Mouse (Mus musculus) MEL (cell line): Measurements from ENCODE around the gene Cd200r3. TPM values are rescaled to one million over a fixed set of nuclear protein-coding genes. Genes with fewer than 3 reads are reported as not detected.

Source experiments
- DNase-seq: peaks from one replicate; pipeline ENCODE4 v3.0.0; 2011; ENCODE audit warnings: low read depth, low spot score
- H3K27ac ChIP-seq: 2 replicates; pipeline ENCODE4 v1.5.1; 2012; ENCODE audit warnings: low read depth, mild to moderate bottlenecking, control low read depth, low read length, moderate library complexity; ENCODE audit not compliant: control insufficient read depth
- H3K27me3 ChIP-seq, 2 experiments: fragments of 150-350 bp in 1 of 2; sonication (generic) in 1 of 2; 2 replicates each; pipeline ENCODE4 v1.6.1; 2012; ENCODE audit warnings: low read length in 2 of 2, mild to moderate bottlenecking in 2 of 2, improper control_type of control experiment in 1 of 2, moderate library complexity in 1 of 2; ENCODE audit not compliant: insufficient read depth in 2 of 2, control insufficient read depth in 1 of 2
- H3K36me3 ChIP-seq, 2 experiments: 2 replicates each; pipeline ENCODE4 v1.6.1; 2012 to 2014; ENCODE audit warnings: low read length in 2 of 2, improper control_type of control experiment in 1 of 2, inconsistent platforms in 1 of 2, mild to moderate bottlenecking in 1 of 2; ENCODE audit not compliant: insufficient read depth in 2 of 2, control insufficient read depth in 1 of 2
- H3K4me1 ChIP-seq, 2 experiments: fragments of 150-350 bp in 1 of 2; sonication (generic) in 1 of 2; 2 replicates each; pipeline ENCODE4 v1.6.1; 2012; ENCODE audit warnings: low read length in 2 of 2, improper control_type of control experiment in 1 of 2, mild to moderate bottlenecking in 1 of 2; ENCODE audit not compliant: insufficient read depth in 2 of 2, control insufficient read depth in 1 of 2
- H3K4me3 ChIP-seq, 2 experiments: fragments of 150-350 bp in 1 of 2; sonication (generic) in 1 of 2; 2 replicates each; pipeline ENCODE4 v1.5.1; 2012; ENCODE audit warnings: low read depth in 2 of 2, low read length in 2 of 2, mild to moderate bottlenecking in 2 of 2, moderate library complexity in 2 of 2, control low read depth in 1 of 2, improper control_type of control experiment in 1 of 2; ENCODE audit not compliant: control insufficient read depth in 1 of 2, insufficient read depth in 1 of 2
- H3K79me2 ChIP-seq: 2 replicates; pipeline ENCODE4 v1.6.1; 2012; ENCODE audit warnings: mild to moderate bottlenecking, low read length, moderate library complexity; ENCODE audit not compliant: control insufficient read depth, poor library complexity, insufficient read depth
- H3K9ac ChIP-seq: 2 replicates; pipeline ENCODE4 v1.6.1; 2012; ENCODE audit warnings: low read depth, mild to moderate bottlenecking, control low read depth, low read length, moderate library complexity; ENCODE audit not compliant: control insufficient read depth, poor library complexity, severe bottlenecking
- H3K9me3 ChIP-seq: fragments of 150-350 bp; sonication (generic); replicated peaks from 2 replicates; pipeline ENCODE4 v1.6.1; 2012; ENCODE audit warnings: mild to moderate bottlenecking, low read length, improper control_type of control experiment, moderate library complexity; ENCODE audit not compliant: insufficient read depth
- BHLHE40 ChIP-seq: IDR thresholded peaks from 2 replicates; pipeline ENCODE4 v1.6.1; 2012; ENCODE audit warnings: low read depth, mild to moderate bottlenecking, inconsistent platforms, low read length, improper control_type of control experiment, borderline replicate concordance
- CHD2 ChIP-seq: IDR thresholded peaks from 2 replicates; pipeline ENCODE4 v1.6.1; 2011; ENCODE audit warnings: low read length, improper control_type of control experiment
- CTCF ChIP-seq, 3 experiments: IDR thresholded peaks in 2 of 3; conservative IDR thresholded peaks in 1 of 3; 2 replicates each; pipeline ENCODE4 v1.5.1; 2011 to 2012; ENCODE audit warnings: low read length in 3 of 3, low read depth in 2 of 3, mild to moderate bottlenecking in 2 of 3, improper control_type of control experiment in 1 of 3, inconsistent platforms in 1 of 3, mixed read lengths in 1 of 3, moderate library complexity in 1 of 3; ENCODE audit not compliant: control insufficient read depth in 1 of 3, insufficient read depth in 1 of 3, poor library complexity in 1 of 3, severe bottlenecking in 1 of 3
- E2F4 ChIP-seq: IDR thresholded peaks from 2 replicates; pipeline ENCODE4 v1.6.1; 2011; ENCODE audit warnings: low read depth, low read length, improper control_type of control experiment, borderline replicate concordance
- EP300 ChIP-seq, 2 experiments: IDR thresholded peaks; 2 replicates each; pipeline ENCODE4 v1.6.1; 2011; ENCODE audit warnings: improper control_type of control experiment in 2 of 2, low read length in 2 of 2, low read depth in 1 of 2, mild to moderate bottlenecking in 1 of 2
- ETS1 ChIP-seq: IDR thresholded peaks from 2 replicates; pipeline ENCODE4 v1.6.1; 2012; ENCODE audit warnings: low read depth, mild to moderate bottlenecking, inconsistent platforms, low read length, improper control_type of control experiment, moderate library complexity
- GABPA ChIP-seq: IDR thresholded peaks from 2 replicates; pipeline ENCODE4 v1.6.1; 2012; ENCODE audit warnings: low read depth, mild to moderate bottlenecking, inconsistent platforms, low read length, improper control_type of control experiment, moderate library complexity
- GATA1 ChIP-seq: IDR thresholded peaks from 2 replicates; pipeline ENCODE4 v1.6.1; 2011; ENCODE audit warnings: low read depth, low read length, improper control_type of control experiment
- KAT2A ChIP-seq: conservative IDR thresholded peaks from 2 replicates; pipeline ENCODE4 v1.6.1; 2012; ENCODE audit warnings: low read depth, low read length, improper control_type of control experiment, inconsistent platforms
- MAX ChIP-seq: IDR thresholded peaks from 2 replicates; pipeline ENCODE4 v1.6.1; 2011; ENCODE audit warnings: low read length, improper control_type of control experiment
- MAZ ChIP-seq: IDR thresholded peaks from 2 replicates; pipeline ENCODE4 v1.6.1; 2012; ENCODE audit warnings: low read depth, mild to moderate bottlenecking, inconsistent platforms, low read length, improper control_type of control experiment
- MEF2A ChIP-seq: IDR thresholded peaks from 2 replicates; pipeline ENCODE4 v1.6.1; 2014; ENCODE audit warnings: low read depth, mild to moderate bottlenecking, inconsistent platforms, low read length, improper control_type of control experiment; ENCODE audit not compliant: poor library complexity, insufficient replicate concordance, severe bottlenecking; ENCODE audit errors: extremely low read depth
- MYB ChIP-seq: IDR thresholded peaks from 2 replicates; pipeline ENCODE4 v1.6.1; 2011; ENCODE audit warnings: mild to moderate bottlenecking, low read depth, low read length, improper control_type of control experiment
- NRF1 ChIP-seq: IDR thresholded peaks from 2 replicates; pipeline ENCODE4 v1.6.1; 2014; ENCODE audit warnings: low read depth, mild to moderate bottlenecking, inconsistent platforms, low read length, improper control_type of control experiment, moderate library complexity; ENCODE audit not compliant: poor library complexity, insufficient read depth, severe bottlenecking
- POLR2A ChIP-seq, 2 experiments: IDR thresholded peaks; 2 replicates each; pipeline ENCODE4 v1.6.1; 2011 to 2012; ENCODE audit warnings: low read length in 2 of 2, mild to moderate bottlenecking in 2 of 2, control low read depth in 1 of 2, improper control_type of control experiment in 1 of 2, low read depth in 1 of 2, moderate library complexity in 1 of 2; ENCODE audit not compliant: control insufficient read depth in 1 of 2, insufficient read depth in 1 of 2, poor library complexity in 1 of 2
- RCOR1 ChIP-seq: IDR thresholded peaks from 2 replicates; pipeline ENCODE4 v1.6.1; 2012; ENCODE audit warnings: low read depth, mild to moderate bottlenecking, inconsistent platforms, low read length, improper control_type of control experiment
- SIN3A ChIP-seq: IDR thresholded peaks from 2 replicates; pipeline ENCODE4 v1.6.1; 2012; ENCODE audit warnings: low read length, improper control_type of control experiment, inconsistent platforms
- TAL1 ChIP-seq: IDR thresholded peaks from 2 replicates; pipeline ENCODE4 v1.6.1; 2012; ENCODE audit warnings: mild to moderate bottlenecking, inconsistent platforms, low read length, moderate library complexity, mixed read lengths
- TBP ChIP-seq: IDR thresholded peaks from 2 replicates; pipeline ENCODE4 v1.8.0; 2011; ENCODE audit warnings: low read depth, low read length, improper control_type of control experiment
- TCF12 ChIP-seq: IDR thresholded peaks from 2 replicates; pipeline ENCODE4 v1.6.1; 2014; ENCODE audit warnings: low read depth, mild to moderate bottlenecking, inconsistent platforms, low read length, improper control_type of control experiment, moderate library complexity
- USF2 ChIP-seq, 2 experiments: IDR thresholded peaks; 2 replicates each; pipeline ENCODE4 v1.6.1; 2011 to 2012; ENCODE audit warnings: improper control_type of control experiment in 2 of 2, low read length in 2 of 2, borderline replicate concordance in 1 of 2, inconsistent platforms in 1 of 2, low read depth in 1 of 2, mild to moderate bottlenecking in 1 of 2; ENCODE audit not compliant: insufficient read depth in 1 of 2
- ZC3H11A ChIP-seq: IDR thresholded peaks from 2 replicates; pipeline ENCODE4 v1.6.1; 2012; ENCODE audit warnings: low read depth, mild to moderate bottlenecking, inconsistent platforms, low read length, improper control_type of control experiment
- ZMIZ1 ChIP-seq: IDR thresholded peaks from 2 replicates; pipeline ENCODE4 v1.6.1; 2012; ENCODE audit warnings: low read depth, mild to moderate bottlenecking, inconsistent platforms, low read length, improper control_type of control experiment, moderate library complexity
- ZNF384 ChIP-seq: IDR thresholded peaks from 2 replicates; pipeline ENCODE4 v1.6.1; 2012; ENCODE audit warnings: low read depth, mild to moderate bottlenecking, inconsistent platforms, low read length, improper control_type of control experiment
- polyA plus RNA-seq, 2 experiments: library from polyadenylated mRNA; stranded (reverse) in 1 of 2; unstranded in 1 of 2; fragments of >175 nt in 1 of 2; fragments of >200 nt in 1 of 2; gene quantifications; 2 replicates each; pipeline versions ENCODE4 v1.2.1 to v1.2.4; 2012; ENCODE audit warnings: low replicate concordance in 2 of 2, low read depth in 1 of 2; ENCODE audit not compliant: insufficient read length in 2 of 2, insufficient read depth in 1 of 2, missing spikeins in 1 of 2
- total RNA-seq: library from RNA; depleted of rRNA; stranded (reverse); fragments of 300-350 nt; gene quantifications from 2 replicates; pipeline ENCODE4 v1.2.3, GENCODE M21; 2012; rRNA removed

Cd200r3 gene
- total RNA-seq (0.39 and 0.46 TPM in 2 replicates), polyA plus RNA-seq (under 1 TPM in 1 of 2 experiments, not detected in 1; 0.46 TPM)

DNA sequence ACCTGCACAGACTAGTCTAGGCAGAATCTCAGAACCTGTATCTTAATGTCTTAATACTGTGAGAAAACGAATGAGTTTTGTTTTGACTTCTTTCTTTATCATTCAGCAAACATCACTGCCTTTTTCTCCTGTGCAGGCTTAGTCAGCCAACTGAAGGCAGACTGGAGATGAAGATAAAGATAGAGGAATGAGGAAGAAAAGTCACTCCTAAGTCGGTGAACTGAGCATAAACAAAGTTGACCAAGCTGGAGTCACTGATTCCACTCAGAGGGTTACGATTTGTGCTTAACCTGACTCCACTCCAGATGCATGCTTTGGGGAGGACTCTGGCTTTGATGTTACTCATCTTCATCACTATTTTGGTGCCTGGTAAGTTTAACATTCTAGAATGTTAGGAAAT lies at the start of gene Cd200r3:
TSS of gene Cd200r3 (plus strand) at position 211 of the 400 bp plus-strand sequence.
- H3K4me3 ChIP-seq, result peak within 1 kb of the TSS in 1 of 2 experiments; percentile 8; a peak in 1 of 4 replicates

DNA sequence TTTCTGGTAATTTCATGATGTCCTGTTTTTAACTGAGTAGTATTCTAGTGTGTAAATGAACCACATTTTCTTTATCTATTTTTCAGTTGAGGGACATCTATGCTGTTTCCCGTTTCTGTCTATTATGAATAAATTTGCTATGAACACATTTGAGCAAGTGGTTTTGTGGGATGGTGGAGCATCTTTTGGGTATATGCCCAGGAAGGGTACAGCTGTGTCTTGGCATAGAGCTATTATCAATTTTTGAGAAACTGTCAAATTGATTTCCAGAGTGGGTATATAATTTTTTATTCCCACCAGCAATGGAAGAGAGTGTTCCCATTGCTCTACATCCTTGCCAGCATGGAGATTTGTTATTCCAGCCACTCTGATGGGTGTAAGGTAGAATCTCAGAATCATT lies 11.5 kb upstream of the Cd200r3 start:
- Histone ChIP-seq H3K27ac (no peak overlapping the region), H3K79me2 (no peaks in the 10 kb centered on the region), H3K4me1 (no peaks in the 10 kb centered on the region), H3K36me3 (no peaks in the 10 kb centered on the region), H3K4me3 (no peak overlapping the region), H3K9me3 (no peaks in the 10 kb centered on the region), H3K27me3 (no peaks in the 10 kb centered on the region), H3K9ac (no peak overlapping the region)
- TF ChIP-seq MEF2A (no peak), CHD2 (no peak), USF2 (IDR thresholded peaks at IDR 0.05; ENCODE audit: borderline replicate concordance in 1 of 2, insufficient read depth in 1 of 2, low read depth in 1 of 2, low read length in 2 of 2) (no peak), TBP (no peak), GABPA (no peak), BHLHE40 (no peak), CTCF (IDR thresholded peaks at IDR 0.05 in 2 of 3, conservative IDR thresholded peaks at IDR 0.05 in 1 of 3; ENCODE audit: control insufficient read depth in 1 of 3, insufficient read depth in 1 of 3, low read depth in 2 of 3, low read length in 3 of 3, poor library complexity in 1 of 3, severe bottlenecking in 1 of 3) (no peak), NRF1 (no peak), ZMIZ1 (no peak), TAL1 (no peak), MAZ (no peak), MAX (no peak), SIN3A (no peak), ZNF384 (no peak), POLR2A (IDR thresholded peaks at IDR 0.05; ENCODE audit: control insufficient read depth in 1 of 2, insufficient read depth in 1 of 2, low read depth in 1 of 2, low read length in 2 of 2, poor library complexity in 1 of 2) (no peak), E2F4 (no peak), ZC3H11A (no peak)
- DNase-seq, result no peak

More for the DNA sequence above, at the start of gene Cd200r3:
- DNase-seq, result peak; percentile 56
- Histone ChIP-seq H3K79me2 (no peaks in the 10 kb centered on the region), H3K9me3 (no peaks in the 10 kb centered on the region), H3K36me3 (peaks cover 0 to 10% of the 10 kb centered on the region in 2 experiments; a peak in 2 of 4 replicates), H3K27me3 (no peaks in the 10 kb centered on the region), H3K9ac (peak within 1 kb of the TSS; percentile 1; the same call in 1 of the 2 replicates), H3K27ac (peak within 1 kb of the TSS; percentile 27; the same call in 1 of the 2 replicates), H3K4me1 (peaks cover 0 to 8% of the 10 kb centered on the region in 2 experiments; a peak in 1 of 4 replicates)
- TF ChIP-seq ZMIZ1 (no peak), RCOR1 (peak; percentile 62; the same call in 1 of the 2 replicates), NRF1 (no peak), GATA1 (peak; percentile 92), ETS1 (0 out of 2 replicates have a peak, but pooled peaks have one; percentile 56), MYB (peak; percentile 53; the same call in 1 of the 2 replicates), KAT2A (no peak), MAZ (no peak), EP300 (IDR thresholded peaks at IDR 0.05; ENCODE audit: low read depth in 1 of 2, low read length in 2 of 2) (peak; percentile 91 to 92), TCF12 (peak; percentile 89), TAL1 (peak; percentile 58)
